Comparison of ENCODE assay signal across 7 mouse cellular contexts in the genomic region with DNA sequence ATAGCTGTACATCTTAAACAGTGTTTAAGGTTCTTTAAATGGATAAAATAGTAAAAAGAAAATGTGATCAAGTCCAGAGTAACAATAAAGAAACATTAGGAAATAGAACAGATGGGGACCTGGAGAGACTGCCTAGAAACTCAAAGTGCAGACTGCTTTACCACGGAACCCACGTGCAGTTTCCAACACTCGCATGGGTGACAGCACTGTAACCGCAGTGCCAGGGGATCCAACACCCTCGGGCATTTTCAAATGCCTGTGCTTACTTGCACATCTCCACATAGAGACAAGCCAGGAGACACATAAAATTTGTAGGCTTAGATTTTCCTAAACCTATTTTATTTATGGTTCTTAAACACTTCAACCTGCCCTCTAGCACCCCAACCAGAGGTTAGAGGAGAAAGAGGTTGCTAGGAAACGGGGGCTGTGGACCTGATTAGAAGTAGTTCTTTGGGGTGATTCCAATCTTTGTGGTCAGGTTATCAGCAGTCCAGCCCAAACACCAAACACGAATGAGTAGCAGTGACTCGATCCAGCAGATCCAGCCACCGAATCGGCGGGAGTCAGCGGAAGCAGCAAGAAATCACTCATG. TPM values are rescaled to one million over a fixed set of nuclear protein-coding genes. Genes with fewer than 3 reads are reported as not detected.
A peak's percentile ranks its signal among the peaks of the same experiment; 100 is the strongest.
DNase-seq lines count a peak whose midpoint lies in the region; ATAC-seq and TF ChIP-seq lines count a peak whose summit lies in the region.

No protein-coding gene starts in this region.

- no peak for DNase-seq in testis, postnatal 14 days (ENCODE audit: low spot score)
- no peak for DNase-seq in forebrain, embryonic 14.5 days (ENCODE audit: low spot score)
- no peak for DNase-seq in liver, embryonic 13.5 days
- no peak for DNase-seq in urinary bladder, postnatal 36 days (ENCODE audit: low spot score in 2 of 2)
- no peak for DNase-seq in thymus, postnatal 4 days
- no peak for DNase-seq in adrenal gland, adult 8-10 months

- peak overlapping the region; percentile 53 for H3K9ac ChIP-seq in forebrain, embryonic 14.5 days (ENCODE audit: low read length)
- no peak overlapping the region for H3K9ac ChIP-seq in liver, embryonic 13.5 days

- no peaks in the 10 kb centered on the region for H3K9me3 ChIP-seq in forebrain, embryonic 14.5 days (replicated peaks; ENCODE audit: control insufficient read depth, low read length)
- no peaks in the 10 kb centered on the region for H3K9me3 ChIP-seq in liver, embryonic 13.5 days (replicated peaks)

- no peaks in the 10 kb centered on the region for H3K36me3 ChIP-seq in testis, adult 2 months (ENCODE audit: control insufficient read depth, insufficient read depth, low read length)
- no peaks in the 10 kb centered on the region for H3K36me3 ChIP-seq in forebrain, embryonic 14.5 days (ENCODE audit: control insufficient read depth, insufficient read depth, low read length)
- H3K36me3 ChIP-seq in liver, embryonic 13.5 days: no peaks in the 10 kb centered on the region

- H3K4me1 ChIP-seq in testis, adult 2 months (ENCODE audit: control insufficient read depth, insufficient read depth, low read length): peaks cover 8% of the 10 kb centered on the region
- H3K4me1 ChIP-seq in forebrain, embryonic 14.5 days (ENCODE audit: control insufficient read depth, insufficient read depth, low read length): no peaks in the 10 kb centered on the region
- H3K4me1 ChIP-seq in liver, embryonic 13.5 days (replicated peaks): no peaks in the 10 kb centered on the region

- 48% methylated on average over 12 of the region's 12 CpGs for WGBS in forebrain, embryonic 14.5 days
- 25% methylated on average over 12 of the region's 12 CpGs for WGBS in liver, embryonic 13.5 days (ENCODE audit: insufficient replicate concordance)

- H3K27me3 ChIP-seq in testis, adult 2 months (ENCODE audit: control insufficient read depth, insufficient read depth, low read length): no peaks in the 10 kb centered on the region
- H3K27me3 ChIP-seq in forebrain, embryonic 14.5 days (replicated peaks; ENCODE audit: control insufficient read depth, insufficient read depth, low read length): no peaks in the 10 kb centered on the region
- no peaks in the 10 kb centered on the region for H3K27me3 ChIP-seq in liver, embryonic 13.5 days

- TF ChIP-seq CTCF in testis, adult 2 months (IDR thresholded peaks at IDR 0.05; ENCODE audit: control insufficient read depth, insufficient read depth, insufficient replicate concordance, low read depth, low read length): no peak

- TF ChIP-seq POLR2A in testis, adult 2 months (IDR thresholded peaks at IDR 0.05; ENCODE audit: control insufficient read depth, low read depth, low read length): no peak

- peak overlapping the region; percentile 81 for H3K4me3 ChIP-seq in testis, adult 2 months (ENCODE audit: control insufficient read depth, low read depth, low read length)
- H3K4me3 ChIP-seq in forebrain, embryonic 14.5 days (ENCODE audit: low read depth, low read length): peak overlapping the region; percentile 18
- peak overlapping the region; percentile 16; the same call in 1 of the 2 replicates for H3K4me3 ChIP-seq in liver, embryonic 13.5 days (replicated peaks)

- H3K4me2 ChIP-seq in forebrain, embryonic 14.5 days (ENCODE audit: low read length): peak overlapping the region; percentile 52
- peak overlapping the region; percentile 40 for H3K4me2 ChIP-seq in liver, embryonic 13.5 days

- ATAC-seq in forebrain, embryonic 14.5 days: peak; percentile 32; the same call in 1 of the 2 replicates
- ATAC-seq in liver, embryonic 13.5 days (ENCODE audit: low read depth): no peak

- H3K27ac ChIP-seq in testis, adult 2 months (ENCODE audit: control insufficient read depth, insufficient read depth, low read depth, low read length): 0 out of 2 replicates have a peak overlapping the region, but pooled peaks have one; percentile 69
- H3K27ac ChIP-seq in forebrain, embryonic 14.5 days (ENCODE audit: low read depth, low read length): no peak overlapping the region
- no peak overlapping the region for H3K27ac ChIP-seq in liver, embryonic 13.5 days

RNA-seq across cellular contexts. Expression of gene Dyrk1b, which starts 29.2 kb away (rescaled TPM):
- 462 and 482 TPM in 2 replicates for polyA plus RNA-seq in testis, adult 2 months (2012; rRNA removed)
- 9.9 and 13.7 TPM in 2 replicates for polyA plus RNA-seq in forebrain, embryonic 14.5 days (2014; fragmentation: Nextera tagmentation; extraction: Ambion mirVana)
- 1.6 and 1.7 TPM in 2 replicates for polyA plus RNA-seq in liver, embryonic 13.5 days (2015; fragmentation: Nextera tagmentation; extraction: Ambion mirVana)
- 10 to 100 TPM; 29.4 to 35.8 (median 34.7) TPM for total RNA-seq in adrenal gland, adult 8-10 months (2022)

RNA-seq across cellular contexts. Expression of gene Fbl, which starts 39.0 kb away (rescaled TPM):
- 41.3 and 50.0 TPM in 2 replicates for polyA plus RNA-seq in testis, adult 2 months (2012; rRNA removed)
- 36.0 and 38.3 TPM in 2 replicates for polyA plus RNA-seq in forebrain, embryonic 14.5 days (2014; fragmentation: Nextera tagmentation; extraction: Ambion mirVana)
- polyA plus RNA-seq in liver, embryonic 13.5 days (2015; fragmentation: Nextera tagmentation; extraction: Ambion mirVana): 112 and 133 TPM in 2 replicates
- 100 to 1,000 TPM in 1 of 4 experiments, 10 to 100 TPM in 3; 80.8 to 102 (median 88.7) TPM for total RNA-seq in adrenal gland, adult 8-10 months (2022)

RNA-seq across cellular contexts. Expression of gene Eid2, which starts 59.2 kb away (rescaled TPM):
- 6.0 and 6.1 TPM in 2 replicates for polyA plus RNA-seq in testis, adult 2 months (2012; rRNA removed)
- 6.0 and 8.6 TPM in 2 replicates for polyA plus RNA-seq in forebrain, embryonic 14.5 days (2014; fragmentation: Nextera tagmentation; extraction: Ambion mirVana)
- polyA plus RNA-seq in liver, embryonic 13.5 days (2015; fragmentation: Nextera tagmentation; extraction: Ambion mirVana): 0.28 and 0.40 TPM in 2 replicates
- 10 to 100 TPM; 22.6 to 28.2 (median 24.6) TPM for total RNA-seq in adrenal gland, adult 8-10 months (2022)

Comparison
In these comparisons a context has a peak if more than half of its experiments do, and no peak if none do; other contexts are left out.
1. H3K4me3 ChIP-seq: peak in every context shown above with its lines; median percentile 81 in testis, adult 2 months; 18 in forebrain, embryonic 14.5 days; 16 in liver, embryonic 13.5 days.
2. RNA of gene Dyrk1b, which starts 29.2 kb away (polyA plus RNA-seq): 462 to 482 TPM in testis, adult 2 months; 9.9 to 13.7 TPM in forebrain, embryonic 14.5 days and 1.6 to 1.7 TPM in liver, embryonic 13.5 days; every median in the first group is over 10 times any median in the second.